Mouse (Mus musculus) embryonic fibroblast, embryonic 13.5 days (primary cell): ENCODE measurements around the gene Terb1. TPM values are rescaled to one million over a fixed set of nuclear protein-coding genes. Genes with fewer than 3 reads are reported as not detected.

Source experiments
- H3K27ac ChIP-seq: 2 replicates; pipeline ENCODE4 v1.5.1; 2012; ENCODE audit warnings: low read length, control low read depth, inconsistent platforms; ENCODE audit not compliant: insufficient read depth
- H3K4me1 ChIP-seq: 2 replicates; pipeline ENCODE4 v1.6.1; 2011; ENCODE audit warnings: low read length; ENCODE audit not compliant: control insufficient read depth, insufficient read depth
- H3K4me3 ChIP-seq: 2 replicates; pipeline ENCODE4 v1.5.1; 2011; ENCODE audit warnings: mild to moderate bottlenecking, control low read depth, low read length; ENCODE audit not compliant: insufficient read depth
- CTCF ChIP-seq: IDR thresholded peaks from 2 replicates; pipeline ENCODE4 v1.5.1; 2011; ENCODE audit warnings: mild to moderate bottlenecking, control low read depth, low read length, moderate library complexity, borderline replicate concordance; ENCODE audit not compliant: insufficient read depth
- POLR2A ChIP-seq: IDR thresholded peaks from 2 replicates; pipeline ENCODE4 v1.6.1; 2011; ENCODE audit warnings: low read depth, mild to moderate bottlenecking, control low read depth, low read length, moderate library complexity
- polyA plus RNA-seq: library from polyadenylated mRNA; stranded (reverse); fragments of >200 nt; gene quantifications from 2 replicates; pipeline ENCODE4 v1.2.4, GENCODE M21; 2011; ENCODE audit warnings: low read depth; ENCODE audit not compliant: missing spikeins, insufficient read length

Gene Terb1
- 0.25 and 0.33 TPM in 2 replicates for polyA plus RNA-seq

- TF ChIP-seq POLR2A, result peak; percentile 34; the same call in 1 of the 2 replicates
- TF ChIP-seq CTCF, result no peak
- no peaks in the 10 kb centered on the region for H3K4me1 ChIP-seq
- H3K4me3 ChIP-seq, result peak within 1 kb of the TSS; percentile 20
- no peak within 1 kb of the TSS for H3K27ac ChIP-seq
Observed at GRCm38 (mm10) chr8:104509061-104510006, at the start of gene Terb1. Gene Terb1 (minus strand): TSS chr8:104509910.

GRCm38 (mm10) chr8:104557226-104557625 is 47.5 kb upstream of the Terb1 start:
- Histone ChIP-seq H3K4me1 (no peaks in the 10 kb centered on the region), H3K4me3 (no peak overlapping the region), H3K27ac (no peak overlapping the region)
- TF ChIP-seq POLR2A (no peak), CTCF (no peak)

GRCm38 (mm10) chr8:104555191-104555590 is 45.5 kb upstream of the Terb1 start:
- Histone ChIP-seq H3K4me3 (no peak overlapping the region), H3K4me1 (no peaks in the 10 kb centered on the region), H3K27ac (no peak overlapping the region)
- TF ChIP-seq POLR2A (no peak), CTCF (no peak)

GRCm38 (mm10) chr8:104543440-104544045 is 33.8 kb upstream of the Terb1 start:
- H3K27ac ChIP-seq, result no peak overlapping the region
- H3K4me1 ChIP-seq, result no peaks in the 10 kb centered on the region; the same call in 1 of the 2 replicates
- H3K4me3 ChIP-seq, result no peak overlapping the region
- TF ChIP-seq POLR2A, result no peak

- no peak for TF ChIP-seq POLR2A
- no peak for TF ChIP-seq CTCF
- Histone ChIP-seq H3K4me1 (no peaks in the 10 kb centered on the region; the same call in 1 of the 2 replicates), H3K4me3 (no peak overlapping the region), H3K27ac (no peak overlapping the region)
Observed at GRCm38 (mm10) chr8:104542160-104542559, 32.5 kb upstream of the Terb1 start.

GRCm38 (mm10) chr8:104541515-104541880 is 31.8 kb upstream of the Terb1 start:
- H3K27ac ChIP-seq, result no peak overlapping the region
- TF ChIP-seq CTCF (no peak), POLR2A (no peak)
- peak overlapping the region; percentile 14; the same call in 1 of the 2 replicates for H3K4me3 ChIP-seq
- H3K4me1 ChIP-seq, result no peaks in the 10 kb centered on the region; the same call in 1 of the 2 replicates

GRCm38 (mm10) chr8:104540710-104541514 is 31.2 kb upstream of the Terb1 start:
- Histone ChIP-seq H3K4me3 (peak overlapping the region; percentile 14), H3K4me1 (no peaks in the 10 kb centered on the region; the same call in 1 of the 2 replicates)
- no peak for TF ChIP-seq CTCF
- no peak for TF ChIP-seq POLR2A

GRCm38 (mm10) chr8:104540238-104540637 is 30.5 kb upstream of the Terb1 start:
- H3K4me1 ChIP-seq, result no peaks in the 10 kb centered on the region; the same call in 1 of the 2 replicates
- no peak overlapping the region for H3K27ac ChIP-seq
- no peak for TF ChIP-seq CTCF
- no peak overlapping the region for H3K4me3 ChIP-seq

More at GRCm38 (mm10) chr8:104540710-104541514, 31.2 kb upstream of the Terb1 start:
- H3K27ac ChIP-seq, result no peak overlapping the region

- no peak for TF ChIP-seq CTCF
- no peak for TF ChIP-seq POLR2A
- Histone ChIP-seq H3K4me1 (no peaks in the 10 kb centered on the region; the same call in 1 of the 2 replicates), H3K4me3 (no peak overlapping the region), H3K27ac (no peak overlapping the region)
Observed at GRCm38 (mm10) chr8:104539566-104539965, 29.9 kb upstream of the Terb1 start.
